Mouse (Mus musculus) bone marrow macrophage, adult 2 months (primary cell): ENCODE data around the gene Cdh18.

Experiments
- CTCF ChIP-seq: IDR thresholded peaks from 2 replicates; pipeline ENCODE4 v1.5.1; 2012; ENCODE audit warnings: low read depth, mild to moderate bottlenecking, low read length, moderate library complexity
- POLR2A ChIP-seq: IDR thresholded peaks from 2 replicates; pipeline ENCODE4 v1.6.1; 2012; ENCODE audit warnings: mild to moderate bottlenecking, low read depth, low read length, borderline replicate concordance

- TF ChIP-seq CTCF (no peak), POLR2A (no peak)
Observed at GRCm38 (mm10) chr15:22833127-22833526, 284.3 kb downstream of the Cdh18 start.
